Mouse (Mus musculus) urinary bladder, postnatal 0 days (tissue): Measurements from ENCODE around the gene Stmn1. TPM values are rescaled to one million over a fixed set of nuclear protein-coding genes. Genes with fewer than 3 reads are reported as not detected.

ENCODE experiments used
- microRNA-seq: library from miRNA; unstranded; fragments of <30 nt; microRNA quantifications from one replicate; pipeline ENCODE4, GENCODE M21; 2016
- polyA plus RNA-seq: library from polyadenylated mRNA; unstranded; fragments of >200 nt; fragmentation: Nextera tagmentation; extraction: Ambion mirVana; gene quantifications from 2 replicates; pipeline ENCODE4 v1.2.1, GENCODE M21; 2015

Stmn1 gene
- 204 and 269 TPM in 2 replicates for polyA plus RNA-seq

GRCm38 (mm10) chr4:134468215-134468575 lies at the start of gene Stmn1:
TSS of gene Stmn1 (plus strand) at chr4:134468320.

GRCm38 (mm10) chr4:134496595-134497210 lies 28.6 kb downstream of the Stmn1 start, which contains the start of gene Paqr7:
TSS of gene Paqr7 (plus strand) at chr4:134496697.

GRCm38 (mm10) chr4:134510845-134511411 lies 42.8 kb downstream of the Stmn1 start, which contains the start of gene Aunip:
TSS of gene Aunip (plus strand) at chr4:134510999.

Small RNA genes within 50 kb of the gene (microRNA-seq; reads per million reads assigned to microRNA genes)
- gene Gm23634 = not detected

Other genes starting within 250 kb of the Stmn1 start
- 0.11 and 0.18 TPM in 2 replicates for gene Catsper4, start 240.9 kb upstream of the Stmn1 start, polyA plus RNA-seq
- 4.3 and 5.0 TPM in 2 replicates for gene Cnksr1, start 229.9 kb upstream of the Stmn1 start, polyA plus RNA-seq
- gene E130218I03Rik, start 224.7 kb upstream of the Stmn1 start, polyA plus RNA-seq = 0.19 and 0.24 TPM in 2 replicates
- gene Zfp593, start 222.7 kb upstream of the Stmn1 start, polyA plus RNA-seq = 11.3 and 12.5 TPM in 2 replicates
- gene Gm30191, start 221.4 kb upstream of the Stmn1 start, polyA plus RNA-seq = not detected in 2 replicates
- gene Grrp1, start 214.2 kb upstream of the Stmn1 start, polyA plus RNA-seq = 3.6 and 4.0 TPM in 2 replicates
- 9.0 and 10.1 TPM in 2 replicates for gene Pdik1l, start 180.4 kb upstream of the Stmn1 start, polyA plus RNA-seq
- gene Trim63, start 153.2 kb upstream of the Stmn1 start, polyA plus RNA-seq = 0.43 and 1.0 TPM in 2 replicates
- gene Slc30a2, start 125.1 kb upstream of the Stmn1 start, polyA plus RNA-seq = 0.12 and 0.29 TPM in 2 replicates
- 6.4 and 7.1 TPM in 2 replicates for gene Extl1, start 84.5 kb upstream of the Stmn1 start, polyA plus RNA-seq
- gene Pafah2, start 72.0 kb upstream of the Stmn1 start, polyA plus RNA-seq = 9.7 and 10.3 TPM in 2 replicates
- gene Paqr7, start 28.4 kb downstream of the Stmn1 start, polyA plus RNA-seq = 12.6 and 14.1 TPM in 2 replicates
- 3.6 and 4.3 TPM in 2 replicates for gene Aunip, start 42.7 kb downstream of the Stmn1 start, polyA plus RNA-seq
- gene Mtfr1l, start 67.1 kb downstream of the Stmn1 start, polyA plus RNA-seq = 125 and 126 TPM in 2 replicates
- gene Selenon, start 83.8 kb downstream of the Stmn1 start, polyA plus RNA-seq = 7.3 and 10.2 TPM in 2 replicates
- gene Man1c1, start 236.0 kb downstream of the Stmn1 start, polyA plus RNA-seq = 3.8 TPM in 2 replicates